ENCODE assay signal across 9 mouse cellular contexts in the genomic region with DNA sequence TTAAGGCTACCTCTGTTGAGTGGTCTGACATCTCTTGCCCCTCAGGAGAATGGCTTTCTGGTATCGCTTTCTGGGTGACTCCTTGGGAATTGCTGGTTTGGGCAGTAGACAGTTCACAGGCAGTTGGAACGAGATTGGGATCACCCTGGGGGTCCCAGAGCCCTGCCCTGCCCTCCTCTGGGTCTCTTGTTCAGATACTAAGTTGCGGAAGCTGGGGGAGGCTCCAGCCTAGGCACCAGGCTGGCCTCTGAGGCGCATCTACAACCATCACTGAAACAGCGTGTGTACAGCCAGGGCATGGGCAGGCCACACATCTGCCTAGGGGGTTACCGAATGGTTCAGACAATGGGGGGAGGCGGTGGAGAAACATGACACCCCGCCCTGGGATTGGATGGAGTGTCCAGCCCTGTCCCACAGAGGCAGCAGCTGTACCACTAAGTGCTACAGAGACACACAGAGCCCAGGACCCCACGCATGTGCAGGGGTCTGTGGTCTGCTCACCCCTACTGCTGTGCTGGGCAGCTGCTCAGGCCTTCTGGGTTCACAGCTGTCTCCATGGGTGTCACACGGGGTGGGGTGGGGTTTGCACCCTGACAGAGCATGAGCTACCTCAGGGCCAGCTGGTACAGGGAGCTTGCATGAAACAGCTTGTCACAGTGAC. TPM values are rescaled to one million over a fixed set of nuclear protein-coding genes. Genes with fewer than 3 reads are reported as not detected.
DNase-seq lines count a peak whose midpoint lies in the region; ATAC-seq and TF ChIP-seq lines count a peak whose summit lies in the region.
"Had no signal": no experiment of that assay in that cellular context is flagged by ENCODE, and none has a peak within 500 bp of the region (broad histone marks: within the 10 kb centered on the region; RNA-seq: fewer than 3 reads in every experiment).

No protein-coding gene starts in this region.

- peak overlapping the region; percentile 93 for H3K27ac ChIP-seq in forebrain, embryonic 10.5 days
- H3K27ac ChIP-seq in forebrain, postnatal 0 days (ENCODE audit: low read depth, low read length) = no peak overlapping the region
- H3K27ac ChIP-seq in midbrain, embryonic 11.5 days (ENCODE audit: low read depth, low read length) = peak overlapping the region; percentile 32
- no peak overlapping the region for H3K27ac ChIP-seq in midbrain, embryonic 16.5 days (ENCODE audit: low read length)
- no peak overlapping the region for H3K27ac ChIP-seq in intestine, embryonic 16.5 days (ENCODE audit: low read length)
- H3K27ac ChIP-seq in stomach, embryonic 16.5 days (ENCODE audit: low read length) = no peak overlapping the region

- peaks cover 97% of the 10 kb centered on the region for H3K4me1 ChIP-seq in forebrain, embryonic 10.5 days
- peaks cover 16% of the 10 kb centered on the region; the same call in 1 of the 2 replicates for H3K4me1 ChIP-seq in forebrain, postnatal 0 days (ENCODE audit: insufficient read depth)
- H3K4me1 ChIP-seq in midbrain, embryonic 11.5 days (ENCODE audit: control insufficient read depth, insufficient read depth, low read length) = peaks cover 61% of the 10 kb centered on the region
- peaks cover 43% of the 10 kb centered on the region for H3K4me1 ChIP-seq in midbrain, embryonic 16.5 days (ENCODE audit: control insufficient read depth, insufficient read depth, low read length)
- no peaks in the 10 kb centered on the region for H3K4me1 ChIP-seq in intestine, embryonic 16.5 days (ENCODE audit: control insufficient read depth, insufficient read depth, low read length)
- peaks cover 5% of the 10 kb centered on the region; the same call in 1 of the 2 replicates for H3K4me1 ChIP-seq in stomach, embryonic 16.5 days (ENCODE audit: control insufficient read depth, insufficient read depth, low read length)

- no peak overlapping the region for H3K4me2 ChIP-seq in forebrain, postnatal 0 days (ENCODE audit: low read depth)
- H3K4me2 ChIP-seq in midbrain, embryonic 11.5 days = no peak overlapping the region
- H3K4me2 ChIP-seq in midbrain, embryonic 16.5 days (ENCODE audit: low read length) = no peak overlapping the region
- H3K4me2 ChIP-seq in intestine, embryonic 16.5 days (ENCODE audit: low read depth, low read length) = no peak overlapping the region
- H3K4me2 ChIP-seq in stomach, embryonic 16.5 days (ENCODE audit: low read depth, low read length) = no peak overlapping the region

- TF ChIP-seq CTCF in forebrain, postnatal 0 days (IDR thresholded peaks at IDR 0.05; ENCODE audit: low read depth) = no peak

- peak; percentile 79 for DNase-seq in forebrain, embryonic 10.5 days (ENCODE audit: extremely low spot score, low spot score)
- no peak for DNase-seq in forebrain, postnatal 0 days
- peak; percentile 93 for DNase-seq in midbrain, embryonic 11.5 days (ENCODE audit: low spot score, missing footprints)
- DNase-seq in T-cell, adult 2 months (ENCODE audit: low spot score) = no peak
- no peak for DNase-seq in left cerebral cortex, postnatal 36 days (ENCODE audit: low spot score in 2 of 2)

- no peaks in the 10 kb centered on the region for H3K36me3 ChIP-seq in forebrain, embryonic 10.5 days (replicated peaks)
- H3K36me3 ChIP-seq in forebrain, postnatal 0 days (ENCODE audit: insufficient read depth) = no peaks in the 10 kb centered on the region
- no peaks in the 10 kb centered on the region for H3K36me3 ChIP-seq in midbrain, embryonic 11.5 days (ENCODE audit: control insufficient read depth, insufficient read depth, low read length)
- no peaks in the 10 kb centered on the region for H3K36me3 ChIP-seq in midbrain, embryonic 16.5 days (ENCODE audit: control insufficient read depth, insufficient read depth, low read length)
- H3K36me3 ChIP-seq in intestine, embryonic 16.5 days (ENCODE audit: control insufficient read depth, insufficient read depth, low read length) = no peaks in the 10 kb centered on the region
- H3K36me3 ChIP-seq in stomach, embryonic 16.5 days (ENCODE audit: control insufficient read depth, insufficient read depth, low read length) = no peaks in the 10 kb centered on the region

- intact Hi-C loops in left cerebral cortex, postnatal 36 days (cut with DNase I) = no loop called here

- 0 out of 2 replicates have a peak, but pooled peaks cover 5% of the 10 kb centered on the region for H3K9me3 ChIP-seq in forebrain, embryonic 10.5 days
- H3K9me3 ChIP-seq in forebrain, postnatal 0 days (ENCODE audit: low read length) = no peaks in the 10 kb centered on the region
- H3K9me3 ChIP-seq in midbrain, embryonic 11.5 days (ENCODE audit: control insufficient read depth, low read length) = no peaks in the 10 kb centered on the region
- no peaks in the 10 kb centered on the region for H3K9me3 ChIP-seq in midbrain, embryonic 16.5 days (replicated peaks; ENCODE audit: control insufficient read depth, low read length, poor library complexity, severe bottlenecking)
- no peaks in the 10 kb centered on the region for H3K9me3 ChIP-seq in intestine, embryonic 16.5 days (ENCODE audit: control insufficient read depth, low read length)
- no peaks in the 10 kb centered on the region for H3K9me3 ChIP-seq in stomach, embryonic 16.5 days (replicated peaks; ENCODE audit: control insufficient read depth, low read length)

- peak overlapping the region; percentile 9; the same call in 1 of the 2 replicates for H3K4me3 ChIP-seq in forebrain, embryonic 10.5 days
- no peak overlapping the region for H3K4me3 ChIP-seq in forebrain, postnatal 0 days (ENCODE audit: low read depth, low read length)
- H3K4me3 ChIP-seq in midbrain, embryonic 11.5 days (ENCODE audit: low read depth, low read length) = no peak overlapping the region
- H3K4me3 ChIP-seq in midbrain, embryonic 16.5 days (ENCODE audit: low read depth, low read length) = no peak overlapping the region
- H3K4me3 ChIP-seq in intestine, embryonic 16.5 days (ENCODE audit: low read length) = no peak overlapping the region
- no peak overlapping the region for H3K4me3 ChIP-seq in stomach, embryonic 16.5 days (replicated peaks; ENCODE audit: low read length)
- H3K4me3 ChIP-seq: megakaryocyte, embryonic 14.5 days had no signal

- no peak overlapping the region for H3K9ac ChIP-seq in forebrain, postnatal 0 days
- 0 out of 2 replicates have a peak overlapping the region, but pooled peaks have one; percentile 33 for H3K9ac ChIP-seq in midbrain, embryonic 11.5 days (ENCODE audit: low read length)
- H3K9ac ChIP-seq in midbrain, embryonic 16.5 days (ENCODE audit: low read depth, low read length) = no peak overlapping the region
- no peak overlapping the region for H3K9ac ChIP-seq in intestine, embryonic 16.5 days (ENCODE audit: low read depth, low read length)
- no peak overlapping the region for H3K9ac ChIP-seq in stomach, embryonic 16.5 days (ENCODE audit: low read length)

- H3K27me3 ChIP-seq in forebrain, embryonic 10.5 days (ENCODE audit: poor library complexity, severe bottlenecking) = peaks cover 84% of the 10 kb centered on the region
- peaks cover 6% of the 10 kb centered on the region; the same call in 1 of the 2 replicates for H3K27me3 ChIP-seq in forebrain, postnatal 0 days (ENCODE audit: insufficient read depth, low read length)
- peaks cover 3% of the 10 kb centered on the region; the same call in 1 of the 2 replicates for H3K27me3 ChIP-seq in midbrain, embryonic 11.5 days (ENCODE audit: control insufficient read depth, insufficient read depth, low read length)
- no peaks in the 10 kb centered on the region for H3K27me3 ChIP-seq in midbrain, embryonic 16.5 days (ENCODE audit: control insufficient read depth, insufficient read depth, low read depth, low read length)
- peaks cover 44% of the 10 kb centered on the region for H3K27me3 ChIP-seq in intestine, embryonic 16.5 days (replicated peaks; ENCODE audit: control insufficient read depth, insufficient read depth, low read length)
- peaks cover 31% of the 10 kb centered on the region for H3K27me3 ChIP-seq in stomach, embryonic 16.5 days (ENCODE audit: control insufficient read depth, insufficient read depth, low read length)

- no peak for ATAC-seq in forebrain, postnatal 0 days
- peak; percentile 46 for ATAC-seq in midbrain, embryonic 11.5 days (ENCODE audit: low FRiP score)
- no peak for ATAC-seq in midbrain, embryonic 16.5 days
- peak; percentile 40; the same call in 1 of the 2 replicates for ATAC-seq in intestine, embryonic 16.5 days
- peak; percentile 45 for ATAC-seq in stomach, embryonic 16.5 days (ENCODE audit: insufficient read depth, low FRiP score)

- WGBS in forebrain, embryonic 10.5 days = 16% methylated on average over 10 of the region's 10 CpGs
- 35% methylated on average over 10 of the region's 10 CpGs for WGBS in forebrain, postnatal 0 days
- 12% methylated on average over 10 of the region's 10 CpGs for WGBS in midbrain, embryonic 11.5 days
- WGBS in midbrain, embryonic 16.5 days = 28% methylated on average over 10 of the region's 10 CpGs
- 37% methylated on average over 10 of the region's 10 CpGs for WGBS in intestine, embryonic 16.5 days
- WGBS in stomach, embryonic 16.5 days = 24% methylated on average over 10 of the region's 10 CpGs

RNA-seq across cellular contexts. Expression of a gene that starts 15.9 kb away (rescaled TPM):
- polyA plus RNA-seq in forebrain, embryonic 10.5 days (2016; fragmentation: Nextera tagmentation; extraction: Ambion mirVana) = 0.61 and 0.73 TPM in 2 replicates
- total RNA-seq in forebrain, postnatal 0 days (2014; rRNA removed) = 13.1 and 14.5 TPM in 2 replicates
- polyA plus RNA-seq in forebrain, postnatal 0 days (2015; fragmentation: Nextera tagmentation; extraction: Ambion mirVana) = 3.2 and 5.5 TPM in 2 replicates
- 3.5 and 3.6 TPM in 2 replicates for polyA plus RNA-seq in midbrain, embryonic 11.5 days (2014; fragmentation: Nextera tagmentation; extraction: Ambion mirVana)
- polyA plus RNA-seq in midbrain, embryonic 16.5 days (2015; fragmentation: Nextera tagmentation; extraction: Ambion mirVana) = 7.5 and 11.0 TPM in 2 replicates
- polyA plus RNA-seq in intestine, embryonic 16.5 days (2015; fragmentation: Nextera tagmentation; extraction: Ambion mirVana) = 0.40 and 0.44 TPM in 2 replicates
- 0.19 and 0.50 TPM in 2 replicates for polyA plus RNA-seq in stomach, embryonic 16.5 days (2015; fragmentation: Nextera tagmentation; extraction: Ambion mirVana)
- total RNA-seq in left cerebral cortex, postnatal 36 days (2021) = 10 to 100 TPM; 23.0 to 27.0 TPM

RNA-seq across cellular contexts. Expression of a gene that starts 50.9 kb away (rescaled TPM):
- polyA plus RNA-seq in forebrain, embryonic 10.5 days (2016; fragmentation: Nextera tagmentation; extraction: Ambion mirVana) = 821 and 911 TPM in 2 replicates
- 84.7 and 99.1 TPM in 2 replicates for total RNA-seq in forebrain, postnatal 0 days (2014; rRNA removed)
- polyA plus RNA-seq in forebrain, postnatal 0 days (2015; fragmentation: Nextera tagmentation; extraction: Ambion mirVana) = 122 and 123 TPM in 2 replicates
- 354 and 406 TPM in 2 replicates for polyA plus RNA-seq in midbrain, embryonic 11.5 days (2014; fragmentation: Nextera tagmentation; extraction: Ambion mirVana)
- 124 and 134 TPM in 2 replicates for polyA plus RNA-seq in midbrain, embryonic 16.5 days (2015; fragmentation: Nextera tagmentation; extraction: Ambion mirVana)
- 286 and 319 TPM in 2 replicates for polyA plus RNA-seq in intestine, embryonic 16.5 days (2015; fragmentation: Nextera tagmentation; extraction: Ambion mirVana)
- 163 and 171 TPM in 2 replicates for polyA plus RNA-seq in stomach, embryonic 16.5 days (2015; fragmentation: Nextera tagmentation; extraction: Ambion mirVana)
- total RNA-seq in left cerebral cortex, postnatal 36 days (2021) = 10 to 100 TPM; 55.3 to 58.7 TPM

Comparison
In these comparisons a context has a peak if more than half of its experiments do, and no peak if none do; other contexts are left out.
1. DNase-seq: peak in forebrain, embryonic 10.5 days (single experiment) and midbrain, embryonic 11.5 days (single experiment); none in forebrain, postnatal 0 days (single experiment), T-cell, adult 2 months (single experiment) and left cerebral cortex, postnatal 36 days (0 of 2).
2. H3K27ac ChIP-seq: peak in forebrain, embryonic 10.5 days (single experiment) and midbrain, embryonic 11.5 days (single experiment); none in forebrain, postnatal 0 days (single experiment), midbrain, embryonic 16.5 days (single experiment), intestine, embryonic 16.5 days (single experiment) and stomach, embryonic 16.5 days (single experiment).
3. ATAC-seq: peak in midbrain, embryonic 11.5 days (single experiment), intestine, embryonic 16.5 days (single experiment) and stomach, embryonic 16.5 days (single experiment); none in forebrain, postnatal 0 days (single experiment) and midbrain, embryonic 16.5 days (single experiment).